Mouse (Mus musculus): ENCODE data around the gene Usp10. TPM values are rescaled to one million over a fixed set of nuclear protein-coding genes. Genes with fewer than 3 reads are reported as not detected.

Usp10 gene
- polyA plus RNA-seq (2012; rRNA removed) = 101 and 112 TPM in 2 replicates

DNA sequence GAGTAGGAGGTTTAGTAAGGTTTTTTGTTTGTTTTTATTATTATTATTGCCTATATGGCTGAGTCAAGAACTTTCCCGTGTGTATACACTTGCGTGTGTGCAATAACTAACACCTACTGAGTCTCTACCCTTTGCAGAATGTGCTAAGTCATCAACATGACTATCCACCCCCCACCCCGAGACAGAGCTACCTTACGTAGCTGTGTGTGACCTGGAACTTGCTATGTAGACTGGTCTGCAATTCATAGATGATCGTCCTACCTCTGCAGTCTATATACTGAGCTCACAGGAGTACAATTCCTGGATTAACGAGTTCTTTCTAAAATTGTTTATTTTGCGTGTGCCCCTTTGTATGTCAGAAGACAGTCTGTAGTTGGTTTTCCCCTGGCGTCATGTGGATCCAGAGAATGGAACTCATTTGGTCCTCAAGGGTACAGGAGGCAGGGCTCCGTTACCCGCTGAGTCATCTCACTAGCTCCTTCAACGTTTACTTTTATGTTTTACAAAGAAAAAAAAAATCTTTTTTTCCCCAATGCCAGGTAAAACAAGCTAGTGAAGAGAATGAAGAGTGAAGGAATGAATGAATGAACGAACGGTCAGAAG, at the start of gene Usp10:
Usp10 (plus strand) TSS at position 417 of the 603 bp plus-strand sequence.

DNA sequence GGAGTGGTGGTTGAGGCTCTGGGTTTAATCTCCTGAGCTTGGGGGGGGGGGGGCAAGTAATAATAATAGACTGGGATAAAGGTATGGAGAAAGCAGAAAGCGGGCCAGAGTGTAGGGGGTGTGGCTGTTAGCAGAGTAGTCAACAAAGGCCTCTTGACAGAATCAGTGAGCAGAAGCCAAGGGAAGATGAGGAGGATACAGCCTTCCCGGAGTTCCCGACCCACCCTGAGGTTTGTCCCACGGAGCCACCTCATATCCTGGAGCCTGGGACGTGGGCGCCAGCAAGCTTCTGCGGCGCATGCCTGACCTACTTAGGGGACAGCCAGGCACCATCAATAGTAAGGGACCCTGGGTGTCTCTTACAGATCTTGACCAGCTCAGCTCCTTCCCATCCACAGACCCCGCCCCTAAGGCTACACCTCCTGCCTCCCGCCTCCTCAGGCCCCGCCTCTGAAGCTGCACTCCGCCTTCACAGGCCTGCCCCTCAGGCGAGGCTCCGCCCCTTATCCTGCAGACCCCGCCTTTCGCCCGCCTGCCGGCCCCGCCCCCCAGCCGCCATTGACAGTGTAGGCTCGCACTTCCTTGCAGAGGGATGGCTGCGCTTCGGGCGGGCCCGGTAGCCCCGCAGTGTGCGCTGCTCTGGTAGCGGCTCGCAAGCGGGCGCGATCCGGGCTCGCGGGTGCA, 48.3 kb upstream of the Usp10 start, which contains the start of gene Klhl36:
Klhl36 (plus strand) TSS at position 561 of the 684 bp plus-strand sequence.

DNA sequence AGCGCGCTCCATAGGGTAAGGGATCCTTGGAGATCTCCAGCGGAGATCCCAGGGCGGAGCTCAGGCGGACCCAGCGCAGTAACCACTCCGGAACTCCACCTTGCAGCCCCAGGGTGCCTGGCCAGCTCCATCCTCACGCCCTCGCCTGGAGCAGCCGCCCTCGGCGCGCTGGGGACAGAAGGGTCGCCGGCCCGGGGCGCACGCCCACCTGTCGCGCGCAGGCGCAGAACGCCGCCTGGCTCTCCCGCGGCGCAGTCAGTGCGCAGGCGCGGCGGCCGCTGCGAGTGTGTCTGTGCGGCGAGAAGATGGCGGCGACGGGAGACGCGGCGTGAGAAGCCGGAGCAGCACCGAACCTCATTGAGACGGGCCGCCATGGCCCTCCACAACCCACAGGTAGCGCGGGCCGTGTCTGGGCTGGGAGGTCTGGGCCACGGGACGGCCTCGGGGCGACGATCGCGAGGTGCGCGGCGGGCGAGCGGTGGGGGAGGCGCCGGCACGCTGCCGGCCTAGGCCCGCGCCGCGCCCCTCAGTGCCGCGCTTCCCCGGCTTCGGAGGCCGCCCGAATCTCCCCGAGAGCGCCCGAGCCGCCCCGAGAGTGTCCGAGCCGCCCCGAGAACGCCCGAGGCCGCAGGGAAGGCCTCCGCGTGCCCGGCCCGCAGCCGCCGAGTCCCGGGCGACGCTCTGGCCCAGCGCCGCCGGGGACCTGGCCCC, 542 bp downstream of the Usp10 start, which contains the start of gene Gm20388:
Gm20388 (plus strand) TSS at position 295 of the 711 bp plus-strand sequence.

DNA sequence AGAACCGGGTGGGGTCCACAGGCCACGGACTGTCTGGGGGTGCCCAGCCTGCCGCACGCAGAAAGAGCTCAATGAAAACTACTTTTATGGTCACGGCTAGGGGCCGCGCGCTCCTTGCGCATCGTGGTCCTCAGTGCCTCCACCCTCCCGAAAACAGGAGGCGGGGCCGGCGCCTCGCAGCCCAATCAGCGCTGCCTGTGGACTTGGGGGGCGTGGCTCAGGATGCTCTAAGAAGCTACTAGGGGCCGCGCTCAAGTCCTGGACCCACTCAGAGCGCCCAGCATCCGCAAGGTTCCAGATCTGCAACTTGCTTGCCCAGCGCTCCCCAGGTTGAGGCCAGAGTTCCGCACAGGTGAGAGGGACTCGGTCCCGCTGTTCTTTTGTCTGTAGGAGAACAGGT, 82.1 kb downstream of the Usp10 start, which contains the start of gene Crispld2:
Crispld2 (plus strand) TSS at position 190 of the 400 bp plus-strand sequence.

Other genes with a start within 250 kb of the Usp10 start
- 8.6 and 9.7 TPM in 2 replicates for gene Wfdc1, start 244.0 kb upstream of the Usp10 start, polyA plus RNA-seq (2012; rRNA removed)
- 0.27 and 0.30 TPM in 2 replicates for gene Atp2c2, start 210.4 kb upstream of the Usp10 start, polyA plus RNA-seq (2012; rRNA removed)
- 13.9 and 14.5 TPM in 2 replicates for gene Tldc1, start 131.9 kb upstream of the Usp10 start, polyA plus RNA-seq (2012; rRNA removed)
- gene Cotl1, start 69.8 kb upstream of the Usp10 start, polyA plus RNA-seq (2012; rRNA removed) = 261 and 319 TPM in 2 replicates
- 13.8 and 15.7 TPM in 2 replicates for gene Klhl36, start 48.1 kb upstream of the Usp10 start, polyA plus RNA-seq (2012; rRNA removed)
- 45.4 and 47.0 TPM in 2 replicates for gene Gm20388, start 481 bp downstream of the Usp10 start, polyA plus RNA-seq (2012; rRNA removed)
- gene Crispld2, start 82.1 kb downstream of the Usp10 start, polyA plus RNA-seq (2012; rRNA removed) = 2.2 and 7.5 TPM in 2 replicates
- gene Zdhhc7, start 191.1 kb downstream of the Usp10 start, polyA plus RNA-seq (2012; rRNA removed) = 30.5 and 32.0 TPM in 2 replicates
- gene 6430548M08Rik, start 203.8 kb downstream of the Usp10 start, polyA plus RNA-seq (2012; rRNA removed) = 34.9 and 36.2 TPM in 2 replicates

Data from central nervous system, embryonic 18 days (tissue).